Mouse (Mus musculus) myocyte (in vitro differentiated cells): ENCODE measurements at regions not wholly inside any gene's neighbourhood (a gene's known extent, or its start where the extent isn't known, plus 50 kb on each side); places are given as distances from the start of the nearest gene placed in this dataset.

Source experiments
- H3K27me3 ChIP-seq: one replicate; pipeline ENCODE4 v1.6.1; 2011; ENCODE audit not compliant: control insufficient read depth, insufficient read depth, insufficient read length
- H3K36me3 ChIP-seq: one replicate; pipeline ENCODE4 v1.6.1; 2011; ENCODE audit not compliant: control insufficient read depth, insufficient read depth
- H3K4me2 ChIP-seq: one replicate; pipeline ENCODE4 v1.6.1; 2011; ENCODE audit warnings: low read depth, control low read depth
- H3K4me3 ChIP-seq: one replicate; pipeline ENCODE4 v1.5.1; 2011; ENCODE audit warnings: mild to moderate bottlenecking, control low read depth, moderate library complexity
- H3K79me2 ChIP-seq: one replicate; pipeline ENCODE4 v1.6.1; 2011; ENCODE audit not compliant: control insufficient read depth, insufficient read depth
- H3ac ChIP-seq: one replicate; pipeline ENCODE4 v1.6.1; 2011; ENCODE audit not compliant: control insufficient read depth, insufficient read length
- CEBPB ChIP-seq: IDR thresholded peaks from 2 replicates; pipeline ENCODE4 v1.6.1; 2011; ENCODE audit warnings: mild to moderate bottlenecking, moderate library complexity; ENCODE audit not compliant: poor library complexity, insufficient read depth, severe bottlenecking
- E2F4 ChIP-seq: IDR thresholded peaks from one replicate; pipeline ENCODE4 v1.6.1; 2011; ENCODE audit warnings: mild to moderate bottlenecking, control low read depth, moderate library complexity; ENCODE audit not compliant: insufficient read depth
- MAX ChIP-seq: IDR thresholded peaks from one replicate; pipeline ENCODE4 v1.6.1; 2011; ENCODE audit warnings: low read depth, mild to moderate bottlenecking, control low read depth
- MYOD1 ChIP-seq, 3 experiments: IDR thresholded peaks; one replicate each; pipeline ENCODE4 v1.6.1; 2011; ENCODE audit warnings: control low read depth in 2 of 3, low read depth in 2 of 3, mild to moderate bottlenecking in 2 of 3, moderate library complexity in 1 of 3; ENCODE audit not compliant: insufficient read length in 2 of 3, control insufficient read depth in 1 of 3
- MYOG ChIP-seq, 3 experiments: IDR thresholded peaks; one replicate each; pipeline ENCODE4 v1.6.1; 2011; ENCODE audit warnings: control low read depth in 2 of 3, low read depth in 2 of 3, mild to moderate bottlenecking in 2 of 3; ENCODE audit not compliant: insufficient read length in 2 of 3, control insufficient read depth in 1 of 3, insufficient read depth in 1 of 3
- POLR2A ChIP-seq: IDR thresholded peaks from one replicate; pipeline ENCODE4 v1.6.1; 2011; ENCODE audit warnings: low read depth, mild to moderate bottlenecking, control low read depth, moderate library complexity; ENCODE audit not compliant: insufficient read length
- POLR2AphosphoS2 ChIP-seq: IDR thresholded peaks from one replicate; pipeline ENCODE4 v1.6.1; 2011; ENCODE audit warnings: low read depth, control low read depth; ENCODE audit not compliant: insufficient read length
- REST ChIP-seq: IDR thresholded peaks from one replicate; pipeline ENCODE4 v1.6.1; 2011; ENCODE audit warnings: mild to moderate bottlenecking, control low read depth, moderate library complexity; ENCODE audit not compliant: insufficient read depth, insufficient read length
- SRF ChIP-seq: IDR thresholded peaks from one replicate; pipeline ENCODE4 v1.6.1; 2011; ENCODE audit warnings: low read depth; ENCODE audit not compliant: control insufficient read depth, insufficient read length
- TCF12 ChIP-seq: IDR thresholded peaks from one replicate; pipeline ENCODE4 v1.6.1; 2011; ENCODE audit warnings: mild to moderate bottlenecking, control low read depth; ENCODE audit not compliant: poor library complexity, insufficient read depth, severe bottlenecking
- TCF3 ChIP-seq: IDR thresholded peaks from one replicate; pipeline ENCODE4 v1.6.1; 2011; ENCODE audit warnings: low read depth, control low read depth; ENCODE audit not compliant: insufficient read length
- USF1 ChIP-seq: IDR thresholded peaks from one replicate; pipeline ENCODE4 v1.6.1; 2011; ENCODE audit warnings: low read depth, mild to moderate bottlenecking, control low read depth, moderate library complexity

DNA sequence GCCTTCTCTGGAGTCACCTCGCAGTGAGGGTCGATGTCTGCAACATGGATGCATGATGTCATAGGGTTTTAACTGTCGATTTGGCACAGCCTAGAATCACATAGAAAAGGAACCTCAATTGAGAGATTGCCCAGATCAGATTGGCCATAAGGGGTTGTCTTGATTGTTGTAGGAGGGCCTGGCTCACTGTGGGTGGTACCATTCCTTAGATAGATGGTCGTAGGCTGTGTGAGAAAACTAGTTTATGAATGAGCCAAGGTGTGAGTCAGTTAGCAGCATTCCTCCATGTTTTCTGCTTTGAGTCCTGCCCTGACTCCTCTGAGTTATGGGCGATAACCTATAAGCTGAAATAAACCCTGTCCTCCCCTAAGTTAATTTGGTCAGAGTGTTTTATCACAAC, 343.9 kb downstream of the Phkb start:
- TF ChIP-seq MYOG (IDR thresholded peaks at IDR 0.05; ENCODE audit: control insufficient read depth in 1 of 3, insufficient read depth in 1 of 3, insufficient read length in 2 of 3, low read depth in 2 of 3) (no peak), SRF (no peak), POLR2A (no peak), USF1 (no peak), MYOD1 (IDR thresholded peaks at IDR 0.05; ENCODE audit: control insufficient read depth in 1 of 3, insufficient read length in 2 of 3, low read depth in 2 of 3) (no peak), TCF12 (no peak)
- H3K36me3 ChIP-seq = no peaks in the 10 kb centered on the region
- no peaks in the 10 kb centered on the region for H3K79me2 ChIP-seq
- H3K4me3 ChIP-seq = no peak overlapping the region
- no peaks in the 10 kb centered on the region for H3K27me3 ChIP-seq
- no peak overlapping the region for H3K4me2 ChIP-seq
- H3ac ChIP-seq = no peak overlapping the region

DNA sequence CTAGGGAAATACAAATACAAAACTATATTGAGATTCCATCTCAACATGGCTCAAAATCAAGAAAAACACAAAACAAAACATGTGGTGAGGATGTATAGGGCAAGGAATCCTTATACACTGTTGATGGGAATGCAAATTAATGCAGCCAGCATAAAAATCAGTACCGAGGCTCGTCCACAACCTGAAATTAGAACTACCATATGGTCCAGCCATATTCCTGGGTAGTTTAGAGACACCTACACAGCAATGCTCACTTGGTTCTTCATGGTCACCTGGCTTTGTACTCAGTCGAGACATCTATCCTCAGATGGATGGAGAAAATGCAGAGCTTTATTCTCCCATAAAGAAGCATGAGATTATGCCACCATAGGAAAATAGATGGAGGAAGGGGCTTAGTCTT, 340.0 kb downstream of the Phkb start:
- H3K36me3 ChIP-seq = no peaks in the 10 kb centered on the region
- H3K4me2 ChIP-seq = no peak overlapping the region
- H3K79me2 ChIP-seq = no peaks in the 10 kb centered on the region
- TF ChIP-seq MAX (no peak), MYOD1 (IDR thresholded peaks at IDR 0.05; ENCODE audit: control insufficient read depth in 1 of 3, insufficient read length in 2 of 3, low read depth in 2 of 3) (no peak), REST (no peak), CEBPB (no peak), MYOG (IDR thresholded peaks at IDR 0.05; ENCODE audit: control insufficient read depth in 1 of 3, insufficient read depth in 1 of 3, insufficient read length in 2 of 3, low read depth in 2 of 3) (no peak), TCF3 (no peak), POLR2A (no peak)
- H3K27me3 ChIP-seq = no peaks in the 10 kb centered on the region
- no peak overlapping the region for H3K4me3 ChIP-seq
- H3ac ChIP-seq = no peak overlapping the region

DNA sequence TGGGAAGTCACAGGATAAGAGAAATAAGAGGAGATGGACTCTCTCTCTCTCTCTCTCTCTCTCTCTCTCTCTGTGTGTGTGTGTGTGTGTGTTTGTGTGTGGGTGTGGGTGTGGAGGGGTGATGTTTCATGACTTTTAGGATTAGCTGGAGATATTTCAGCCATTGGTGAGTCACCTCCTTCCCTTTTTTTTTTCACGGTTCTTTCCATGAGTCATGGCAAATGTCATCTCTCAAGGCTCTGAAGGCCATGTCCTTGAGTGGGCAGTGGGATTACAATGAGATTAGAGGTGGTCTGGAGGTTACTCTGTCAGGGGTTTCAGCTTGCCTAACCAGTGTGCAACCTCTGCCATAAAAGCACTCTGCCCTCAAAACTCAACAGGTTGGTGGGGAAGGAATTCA, 329.3 kb downstream of the Phkb start:
- no peak overlapping the region for H3K4me2 ChIP-seq
- H3K27me3 ChIP-seq = no peaks in the 10 kb centered on the region
- TF ChIP-seq E2F4 (no peak), MYOG (IDR thresholded peaks at IDR 0.05; ENCODE audit: control insufficient read depth in 1 of 3, insufficient read depth in 1 of 3, insufficient read length in 2 of 3, low read depth in 2 of 3) (no peak), MAX (no peak), REST (no peak), TCF3 (no peak), CEBPB (no peak), SRF (no peak), MYOD1 (IDR thresholded peaks at IDR 0.05; ENCODE audit: control insufficient read depth in 1 of 3, insufficient read length in 2 of 3, low read depth in 2 of 3) (no peak), POLR2AphosphoS2 (no peak), TCF12 (no peak), POLR2A (no peak), USF1 (no peak)
- H3K36me3 ChIP-seq = no peaks in the 10 kb centered on the region
- no peak overlapping the region for H3K4me3 ChIP-seq
- H3K79me2 ChIP-seq = no peaks in the 10 kb centered on the region
- H3ac ChIP-seq = no peak overlapping the region

DNA sequence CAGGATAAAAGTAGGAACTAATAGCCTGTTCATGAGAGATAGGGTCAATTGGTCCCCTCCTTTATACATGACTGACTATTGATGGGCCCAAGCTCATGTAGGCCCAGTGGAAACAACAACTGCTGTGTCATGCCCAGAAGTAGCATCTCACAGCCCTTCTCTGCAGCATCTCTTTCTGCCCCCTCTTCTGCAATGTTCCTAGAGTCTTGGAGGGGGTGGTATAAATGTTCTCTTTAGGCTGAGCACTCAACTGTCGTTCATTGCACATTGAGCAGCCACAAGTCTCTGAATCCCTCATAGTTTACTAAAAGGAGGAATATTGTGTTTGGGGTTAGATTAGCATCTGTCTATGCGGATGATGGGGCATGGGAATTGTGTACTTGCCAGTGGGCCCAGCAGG, 324.1 kb downstream of the Phkb start:
- H3K4me2 ChIP-seq = no peak overlapping the region
- no peak overlapping the region for H3K4me3 ChIP-seq
- no peak overlapping the region for H3ac ChIP-seq
- no peaks in the 10 kb centered on the region for H3K27me3 ChIP-seq
- no peaks in the 10 kb centered on the region for H3K36me3 ChIP-seq
- H3K79me2 ChIP-seq = no peaks in the 10 kb centered on the region
- TF ChIP-seq SRF (no peak), E2F4 (no peak), POLR2A (no peak), MAX (no peak), MYOG (IDR thresholded peaks at IDR 0.05; ENCODE audit: control insufficient read depth in 1 of 3, insufficient read depth in 1 of 3, insufficient read length in 2 of 3, low read depth in 2 of 3) (no peak), MYOD1 (IDR thresholded peaks at IDR 0.05; ENCODE audit: control insufficient read depth in 1 of 3, insufficient read length in 2 of 3, low read depth in 2 of 3) (no peak), USF1 (no peak), TCF12 (no peak), POLR2AphosphoS2 (no peak), REST (no peak), TCF3 (no peak), CEBPB (no peak)

DNA sequence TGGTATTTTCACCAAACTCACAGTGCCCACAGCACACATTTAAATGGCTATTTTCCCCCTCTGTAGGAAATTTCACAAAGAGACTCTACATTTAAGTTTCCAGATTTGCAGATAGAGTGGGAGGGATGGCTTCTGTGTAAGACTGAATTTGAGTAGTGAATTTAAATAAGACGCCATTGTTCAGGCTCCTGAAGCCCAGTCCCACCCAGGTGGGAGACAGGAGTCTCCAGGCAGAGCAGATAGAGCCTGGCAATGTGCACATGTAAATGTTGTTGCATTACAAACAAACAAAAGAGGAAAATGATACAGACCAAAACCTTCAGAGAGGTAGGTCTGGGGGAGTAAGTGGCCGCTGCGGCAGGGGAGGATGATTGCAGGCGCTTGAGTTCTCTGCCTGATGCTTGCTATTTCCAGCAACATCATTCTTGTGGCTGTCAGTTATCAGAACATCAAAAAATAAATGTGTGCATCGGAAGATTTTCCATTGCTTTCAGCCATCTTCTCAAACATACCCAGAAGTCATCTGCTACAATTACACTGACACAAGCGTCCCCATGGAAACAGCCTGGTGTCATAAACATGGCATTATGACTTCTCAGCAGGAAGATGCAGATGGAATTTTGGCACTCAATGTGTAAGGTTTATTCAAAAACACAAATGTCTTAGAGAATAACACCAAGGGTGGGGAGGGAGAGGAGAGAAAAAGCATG, 318.5 kb downstream of the Phkb start:
- no peak overlapping the region for H3ac ChIP-seq
- no peak for TF ChIP-seq POLR2AphosphoS2
- H3K27me3 ChIP-seq = no peaks in the 10 kb centered on the region
- H3K79me2 ChIP-seq = no peaks in the 10 kb centered on the region
- no peak overlapping the region for H3K4me3 ChIP-seq
- H3K36me3 ChIP-seq = no peaks in the 10 kb centered on the region
- no peak overlapping the region for H3K4me2 ChIP-seq
